Mouse (Mus musculus): ENCODE data around the gene Etv6.

- no peak for TF ChIP-seq POLR2A (IDR thresholded peaks at IDR 0.05; ENCODE audit: low read depth, low read length)
- TF ChIP-seq CTCF (IDR thresholded peaks at IDR 0.05; ENCODE audit: extremely low read depth, insufficient read length, insufficient replicate concordance, low read depth, low read length), result no peak
These were observed 190.1 kb downstream of the Etv6 start for GRCm38 (mm10) chr6:134225564-134225963.
